Comparison of ENCODE assay signal across 26 mouse cellular contexts in the genomic region with DNA sequence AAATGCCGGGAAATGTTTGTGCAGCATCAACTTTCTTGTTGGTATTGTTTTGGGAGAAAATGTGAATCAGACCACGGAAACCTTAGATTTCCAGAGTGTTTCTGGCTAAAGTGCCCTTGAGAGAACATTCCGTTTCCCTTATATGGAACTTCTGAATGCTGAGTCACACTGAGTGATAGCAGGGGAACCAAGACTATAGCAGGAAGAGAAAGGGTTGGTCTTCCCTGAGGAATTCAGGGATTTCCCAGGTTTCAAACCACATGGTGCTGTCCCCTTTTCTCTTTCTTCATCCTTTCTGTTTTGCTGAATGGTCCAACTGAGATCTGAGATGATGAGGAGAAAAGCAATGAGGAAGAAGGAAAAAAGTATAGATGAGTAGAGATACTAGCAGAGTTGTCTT.
DNase-seq lines count a peak whose midpoint lies in the region; ATAC-seq and TF ChIP-seq lines count a peak whose summit lies in the region.
"Had no signal": no experiment of that assay in that cellular context is flagged by ENCODE, and none has a peak within 500 bp of the region (broad histone marks: within the 10 kb centered on the region; RNA-seq: fewer than 3 reads in every experiment).

No protein-coding gene starts in this region.

- intact Hi-C loops in left cerebral cortex, postnatal 25 days (cut with DNase I), result no loop called here

- ATAC-seq in heart, embryonic 12.5 days (ENCODE audit: insufficient number of reproducible peaks, low FRiP score), result no peak
- ATAC-seq: activated CD4-positive, CD25-positive, alpha-beta regulatory T cell, adult 4 months; forebrain, embryonic 15.5 days; hindbrain, embryonic 16.5 days; intestine, embryonic 15.5 days; midbrain, embryonic 16.5 days had no signal

- no peaks in the 10 kb centered on the region for H3K27me3 ChIP-seq in heart, embryonic 12.5 days (replicated peaks)
- H3K27me3 ChIP-seq: embryonic facial prominence, embryonic 12.5 days; forebrain, embryonic 15.5 days; intestine, embryonic 15.5 days had no signal

- in situ Hi-C loops in ES-E14 (cut with MboI; ENCODE audit: low sequenced_read_pairs in 2 of 2, unreplicated experiment in 2 of 2), result no loop called here

- WGBS in heart, embryonic 12.5 days, result 40% methylated on average over 3 of the region's 3 CpGs

- no peaks in the 10 kb centered on the region for H3K9me3 ChIP-seq in ES-E14 (ENCODE audit: control insufficient read depth, insufficient read depth, low read depth, low read length)
- H3K9me3 ChIP-seq in heart, embryonic 12.5 days (replicated peaks), result no peaks in the 10 kb centered on the region
- H3K9me3 ChIP-seq: embryonic facial prominence, embryonic 12.5 days; forebrain, embryonic 15.5 days; hindbrain, embryonic 10.5 days; intestine, embryonic 15.5 days; midbrain, embryonic 10.5 days had no signal

- no peak overlapping the region for H3K9ac ChIP-seq in ES-E14 (ENCODE audit: insufficient read depth, low read depth, low read length, poor library complexity, severe bottlenecking)
- no peak overlapping the region for H3K9ac ChIP-seq in heart, embryonic 12.5 days
- H3K9ac ChIP-seq: embryonic facial prominence, embryonic 12.5 days; forebrain, embryonic 15.5 days; intestine, embryonic 15.5 days had no signal

- H3K4me1 ChIP-seq in ES-E14 (ENCODE audit: control insufficient read depth in 2 of 2, insufficient read depth in 2 of 2, low read length in 2 of 2, poor library complexity in 1 of 2), result no peaks in the 10 kb centered on the region
- H3K4me1 ChIP-seq in heart, embryonic 12.5 days (replicated peaks), result no peaks in the 10 kb centered on the region
- H3K4me1 ChIP-seq: embryonic facial prominence, embryonic 12.5 days; forebrain, embryonic 15.5 days; hindbrain, embryonic 10.5 days; intestine, embryonic 15.5 days; midbrain, embryonic 10.5 days had no signal

- H3K4me2 ChIP-seq in heart, embryonic 12.5 days, result no peak overlapping the region
- H3K4me2 ChIP-seq: embryonic facial prominence, embryonic 12.5 days; forebrain, embryonic 15.5 days; heart, embryonic 11.5 days; intestine, embryonic 15.5 days had no signal

- no peak overlapping the region for H3K27ac ChIP-seq in ES-E14 (ENCODE audit: insufficient read depth, low read depth, low read length, poor library complexity, severe bottlenecking)
- H3K27ac ChIP-seq in heart, embryonic 12.5 days (ENCODE audit: poor library complexity, severe bottlenecking), result no peak overlapping the region
- H3K27ac ChIP-seq: embryonic facial prominence, embryonic 12.5 days; forebrain, embryonic 15.5 days; hindbrain, embryonic 10.5 days; intestine, embryonic 15.5 days; midbrain, embryonic 10.5 days had no signal

- peak; percentile 0 for DNase-seq in embryo, embryonic 11 days
- no peak for DNase-seq in embryo, embryonic 10.5 days (ENCODE audit: low spot score)
- DNase-seq in 3134 (ENCODE audit: extremely low read depth, insufficient read length, low spot score), result peak; percentile 41
- no peak for DNase-seq in ES-E14 (ENCODE audit: low read depth, low spot score)
- peak; percentile 3 for DNase-seq in adipocyte (ENCODE audit: low spot score)
- no peak for DNase-seq in left cerebral cortex, postnatal 25 days (ENCODE audit: low spot score in 2 of 2)
- DNase-seq: B cell, adult 2 months; cerebellum, adult 11 months; cerebellum, adult 9-11 months; gastrocnemius, postnatal 10 days; heart, adult 11 months; heart, postnatal 10 days; kidney, adult 8-10 months; kidney, postnatal 10 days; right cerebral cortex, postnatal 4 days had no signal

- no peaks in the 10 kb centered on the region for H3K36me3 ChIP-seq in ES-E14 (ENCODE audit: control insufficient read depth, insufficient read depth, low read length, poor library complexity, severe bottlenecking)
- no peaks in the 10 kb centered on the region for H3K36me3 ChIP-seq in heart, embryonic 12.5 days
- H3K36me3 ChIP-seq: embryonic facial prominence, embryonic 12.5 days; forebrain, embryonic 15.5 days; hindbrain, embryonic 10.5 days; intestine, embryonic 15.5 days; midbrain, embryonic 10.5 days had no signal

- H3K4me3 ChIP-seq in ES-E14 (ENCODE audit: insufficient read depth in 1 of 2, low read depth in 1 of 2, low read length in 2 of 2, poor library complexity in 1 of 2, severe bottlenecking in 1 of 2), result no peak overlapping the region
- no peak overlapping the region for H3K4me3 ChIP-seq in heart, embryonic 12.5 days
- H3K4me3 ChIP-seq: embryonic facial prominence, embryonic 12.5 days; erythroblast, embryonic 14.5 days; forebrain, embryonic 15.5 days; hindbrain, embryonic 10.5 days; intestine, embryonic 15.5 days; midbrain, embryonic 10.5 days had no signal

TF ChIP-seq in ES-E14, 5 proteins besides CTCF, POLR2A, EP300 and RAD21:
- TF ChIP-seq HCFC1 (IDR thresholded peaks at IDR 0.05; ENCODE audit: borderline replicate concordance, insufficient read depth, low read length), result no peak
- peak; percentile 75 for TF ChIP-seq MAFK (IDR thresholded peaks at IDR 0.05; ENCODE audit: insufficient read depth, low read depth, low read length)
- TF ChIP-seq ZC3H11A (IDR thresholded peaks at IDR 0.05; ENCODE audit: borderline replicate concordance, low read depth, low read length), result no peak

Comparison
In these comparisons a context has a peak if more than half of its experiments do, and no peak if none do; other contexts are left out.
1. DNase-seq: peak in embryo, embryonic 11 days (single experiment), 3134 (single experiment) and adipocyte (single experiment); none in embryo, embryonic 10.5 days (single experiment), ES-E14 (single experiment) and left cerebral cortex, postnatal 25 days (0 of 2).